Mouse (Mus musculus) kidney, adult 10 weeks (tissue): ENCODE data around the gene Pten. TPM values are rescaled to one million over a fixed set of nuclear protein-coding genes. Genes with fewer than 3 reads are reported as not detected.

Experiments used
- polyA plus RNA-seq: library from polyadenylated mRNA; stranded (reverse); fragments of 350-450 nt; fragmentation: Illumina TruSeq; extraction: RNeasy Lipid Tissue Mini Kit (QIAGEN cat#74804); gene quantifications from one replicate; pipeline ENCODE4 v1.2.3, GENCODE M21; 2014; ENCODE audit warnings: low read depth, low replicate concordance

The Pten gene
- polyA plus RNA-seq: 125 TPM

DNA sequence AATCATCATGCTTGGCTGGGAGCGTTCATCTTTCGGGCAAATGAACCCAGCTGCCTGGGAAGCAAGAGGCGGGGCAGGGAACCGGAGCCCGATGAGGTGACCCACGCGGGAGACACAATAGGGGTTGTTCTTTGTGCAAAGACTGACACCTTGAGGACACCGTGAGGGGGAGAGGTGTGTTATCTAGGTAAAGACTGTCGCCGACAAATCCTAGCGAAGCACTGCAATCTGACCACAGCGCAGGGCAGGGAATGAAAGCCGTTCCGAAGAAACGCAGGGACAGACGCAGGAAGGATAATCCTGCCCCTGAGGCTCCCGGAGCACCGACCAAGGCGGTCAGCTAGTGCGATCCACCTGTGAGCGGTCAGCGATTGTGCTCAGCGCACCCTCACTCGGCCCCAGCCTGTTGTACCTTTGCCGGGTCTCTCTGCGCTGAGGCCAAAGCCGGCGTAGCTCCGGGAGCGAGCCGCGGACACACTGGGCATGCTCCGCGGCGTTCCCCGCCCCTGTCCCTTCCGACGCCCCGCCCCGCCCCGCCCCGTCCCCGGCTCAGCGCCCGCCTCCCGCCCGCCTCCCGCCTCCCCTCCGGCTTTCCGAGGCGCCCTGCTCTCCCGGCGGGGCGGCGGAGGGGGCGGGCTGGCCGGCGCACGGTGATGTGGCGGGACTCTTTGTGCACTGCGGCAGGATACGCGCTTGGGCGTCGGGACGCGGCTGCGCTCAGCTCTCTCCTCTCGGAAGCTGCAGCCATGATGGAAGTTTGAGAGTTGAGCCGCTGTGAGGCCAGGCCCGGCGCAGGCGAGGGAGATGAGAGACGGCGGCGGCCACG is at the start of gene Pten:
Gene Pten, plus strand, starts transcription at position 598 of the 826 bp plus-strand sequence.

DNA sequence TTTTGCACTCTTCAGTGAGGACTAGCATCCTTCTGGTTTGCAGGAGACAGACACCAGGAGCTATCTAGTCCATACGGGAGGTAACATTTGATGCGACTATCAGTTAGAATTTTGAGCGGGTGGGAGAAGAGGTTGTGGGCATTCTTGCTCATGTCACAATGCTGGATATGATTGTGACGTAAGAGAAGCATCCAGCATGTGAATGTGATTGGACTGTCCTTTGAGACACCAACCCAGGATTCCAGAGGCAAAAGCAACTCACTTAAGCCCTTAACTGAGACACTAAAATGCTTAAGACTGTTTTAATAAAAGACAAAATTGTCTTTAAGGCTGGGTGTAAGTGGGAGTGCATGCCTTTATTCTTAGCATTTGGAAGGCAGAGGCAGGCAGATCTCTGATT is 17.6 kb upstream of the Pten start, which contains the start of gene Atad1:
Gene Atad1, minus strand, starts transcription at position 101 of the 400 bp plus-strand sequence.

Other genes with a start within 250 kb of the Pten start
- 637 TPM for gene Papss2, start 161.7 kb upstream of the Pten start, polyA plus RNA-seq
- 254 TPM for gene Atad1, start 17.7 kb upstream of the Pten start, polyA plus RNA-seq